Mouse (Mus musculus): Measurements from ENCODE around the gene Cdkal1. TPM values are rescaled to one million over a fixed set of nuclear protein-coding genes. Genes with fewer than 3 reads are reported as not detected.

The Cdkal1 gene
- polyA plus RNA-seq (2015; fragmentation: Nextera tagmentation; extraction: Ambion mirVana) = 28.8 and 29.6 TPM in 2 replicates

DNA sequence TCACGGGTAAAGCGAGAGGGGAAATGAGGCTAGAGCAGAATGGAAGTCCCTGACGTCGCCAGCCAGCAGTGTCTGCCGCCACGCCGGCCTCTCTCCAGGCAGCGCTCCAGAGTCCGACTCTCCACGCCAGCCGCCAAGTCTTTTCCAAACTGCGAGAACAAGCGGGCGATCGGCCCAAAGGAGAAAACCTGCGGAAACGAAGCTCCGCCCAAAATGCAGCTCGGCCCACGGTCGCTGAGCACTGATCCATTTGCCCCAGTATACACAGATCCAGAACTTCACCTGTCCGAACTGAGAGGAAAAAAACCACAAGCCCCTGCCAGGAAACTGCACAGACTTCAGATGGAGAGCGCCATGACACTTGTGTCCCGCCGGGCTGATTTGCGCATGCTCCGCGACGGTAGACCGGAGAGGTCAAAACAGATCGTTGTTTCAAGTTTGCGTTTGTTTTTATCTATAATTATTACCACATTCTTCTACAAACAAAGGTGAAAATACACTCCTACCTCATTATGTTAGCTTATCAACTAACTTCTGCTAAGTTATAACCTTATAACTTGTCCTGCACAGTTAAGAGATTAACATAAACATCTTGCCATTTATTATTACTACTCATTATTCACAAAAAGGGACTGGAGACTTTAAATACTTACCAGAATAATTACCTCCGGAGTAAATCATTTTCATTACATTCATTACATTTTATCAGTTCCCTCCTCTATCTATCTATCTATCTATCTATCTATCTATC, at the start of gene Cdkal1:
Gene Cdkal1 (minus strand): TSS at position 394 of the 751 bp plus-strand sequence.
- Histone ChIP-seq H3K9ac (replicated peaks; ENCODE audit: low read depth, low read length) (peak within 1 kb of the TSS; percentile 74), H3K4me1 (replicated peaks; ENCODE audit: control insufficient read depth, insufficient read depth, low read length) (peaks cover 11% of the 10 kb centered on the region), H3K27me3 (replicated peaks; ENCODE audit: control insufficient read depth, insufficient read depth, low read length) (no peaks in the 10 kb centered on the region), H3K4me2 (ENCODE audit: low read length) (peak within 1 kb of the TSS; percentile 76), H3K36me3 (ENCODE audit: control insufficient read depth, insufficient read depth) (no peaks in the 10 kb centered on the region), H3K27ac (ENCODE audit: low read length) (peak within 1 kb of the TSS; percentile 51), H3K4me3 (replicated peaks; ENCODE audit: low read length) (peak within 1 kb of the TSS; percentile 94), H3K9me3 (ENCODE audit: control insufficient read depth, low read length) (no peaks in the 10 kb centered on the region)
- under 1% methylated on average over 33 of the region's 33 CpGs for WGBS
- ATAC-seq = peak; percentile 94

DNA sequence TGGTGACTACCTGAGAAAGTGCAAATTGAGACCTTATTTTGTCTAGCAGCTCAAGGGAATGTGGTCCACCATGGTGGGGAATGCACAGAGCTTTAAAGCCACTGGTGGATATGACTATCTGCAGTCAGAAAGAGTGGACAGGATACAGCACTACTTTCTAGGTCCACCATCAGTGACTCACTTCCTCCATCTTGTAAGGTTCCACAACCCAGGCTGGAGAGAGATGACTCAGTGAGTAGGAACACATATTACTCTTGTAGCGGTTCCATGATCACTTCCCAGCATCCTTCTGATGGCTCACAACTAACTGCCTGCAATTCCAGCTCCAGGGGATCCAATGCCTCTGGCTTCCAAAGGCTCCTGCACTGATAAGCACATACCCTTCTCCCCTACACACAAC, 47.9 kb upstream of the Cdkal1 start:
- Histone ChIP-seq H3K4me3 (replicated peaks; ENCODE audit: low read length) (no peak overlapping the region), H3K9ac (replicated peaks; ENCODE audit: low read depth, low read length) (no peak overlapping the region), H3K36me3 (ENCODE audit: control insufficient read depth, insufficient read depth) (peaks cover 15% of the 10 kb centered on the region), H3K9me3 (ENCODE audit: control insufficient read depth, low read length) (peaks cover 13% of the 10 kb centered on the region; the same call in 1 of the 2 replicates), H3K27me3 (replicated peaks; ENCODE audit: control insufficient read depth, insufficient read depth, low read length) (no peaks in the 10 kb centered on the region), H3K27ac (ENCODE audit: low read length) (no peak overlapping the region), H3K4me1 (replicated peaks; ENCODE audit: control insufficient read depth, insufficient read depth, low read length) (no peaks in the 10 kb centered on the region), H3K4me2 (ENCODE audit: low read length) (no peak overlapping the region)
- ATAC-seq = no peak
- WGBS = 100% methylated on average over 1 of the region's 1 CpGs

DNA sequence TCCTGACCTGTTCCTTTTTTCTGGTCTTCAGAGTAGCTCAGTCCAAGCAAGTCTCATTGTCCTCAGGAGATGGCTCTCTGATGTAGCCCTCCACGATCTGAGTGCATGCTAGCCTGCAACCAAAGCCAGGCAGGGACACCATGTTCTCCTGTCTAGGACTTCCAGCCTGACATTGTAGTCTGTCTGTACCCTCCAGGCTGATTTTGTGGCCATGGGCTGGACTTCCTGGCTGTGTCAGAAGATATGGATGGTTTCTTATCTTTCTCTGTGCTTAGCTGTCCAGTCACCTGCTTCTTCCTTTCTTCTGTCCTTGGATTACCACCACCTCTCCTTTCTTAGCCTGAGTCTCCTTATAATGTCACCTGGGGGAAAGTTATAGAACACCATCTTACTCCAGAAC, 47.2 kb upstream of the Cdkal1 start:
- no peak for ATAC-seq
- H3K4me1 ChIP-seq (replicated peaks; ENCODE audit: control insufficient read depth, insufficient read depth, low read length) = no peaks in the 10 kb centered on the region
- 100% methylated on average over 1 of the region's 1 CpGs for WGBS

DNA sequence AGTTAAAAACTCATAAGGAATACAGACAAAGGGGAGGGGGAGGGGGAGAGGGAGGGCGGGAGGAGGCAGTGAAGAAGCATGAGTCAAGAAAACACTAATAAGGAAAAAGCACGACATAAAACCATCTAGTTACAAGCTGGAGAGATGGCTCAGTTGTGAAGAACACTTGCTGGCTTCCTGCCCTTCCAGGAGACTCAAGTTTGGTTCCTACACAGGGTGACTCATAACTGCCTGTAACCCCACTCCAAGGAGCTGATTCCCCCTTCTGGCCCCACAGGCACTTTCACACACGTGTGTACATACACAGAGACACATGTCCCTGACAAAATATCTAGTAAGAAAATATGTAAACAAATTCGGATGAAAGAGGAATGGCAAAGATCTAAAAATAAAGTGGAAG, 46.2 kb upstream of the Cdkal1 start:
- no peak overlapping the region for H3K9ac ChIP-seq (replicated peaks; ENCODE audit: low read depth, low read length)
- no peaks in the 10 kb centered on the region for H3K27me3 ChIP-seq (replicated peaks; ENCODE audit: control insufficient read depth, insufficient read depth, low read length)
- H3K4me1 ChIP-seq (replicated peaks; ENCODE audit: control insufficient read depth, insufficient read depth, low read length) = no peaks in the 10 kb centered on the region
- ATAC-seq = no peak
- H3K36me3 ChIP-seq (ENCODE audit: control insufficient read depth, insufficient read depth) = peaks cover 13% of the 10 kb centered on the region
- H3K4me3 ChIP-seq (replicated peaks; ENCODE audit: low read length) = no peak overlapping the region
- no peak overlapping the region for H3K4me2 ChIP-seq (ENCODE audit: low read length)
- H3K27ac ChIP-seq (ENCODE audit: low read length) = no peak overlapping the region
- peaks cover 15% of the 10 kb centered on the region; the same call in 1 of the 2 replicates for H3K9me3 ChIP-seq (ENCODE audit: control insufficient read depth, low read length)
- WGBS = 90% methylated on average over 4 of the region's 4 CpGs

More for the DNA sequence above, 47.2 kb upstream of the Cdkal1 start:
- no peak overlapping the region for H3K27ac ChIP-seq (ENCODE audit: low read length)
- no peak overlapping the region for H3K4me3 ChIP-seq (replicated peaks; ENCODE audit: low read length)
- H3K27me3 ChIP-seq (replicated peaks; ENCODE audit: control insufficient read depth, insufficient read depth, low read length) = no peaks in the 10 kb centered on the region
- no peak overlapping the region for H3K9ac ChIP-seq (replicated peaks; ENCODE audit: low read depth, low read length)
- H3K4me2 ChIP-seq (ENCODE audit: low read length) = no peak overlapping the region
- H3K9me3 ChIP-seq (ENCODE audit: control insufficient read depth, low read length) = peaks cover 15% of the 10 kb centered on the region; the same call in 1 of the 2 replicates
- peaks cover 13% of the 10 kb centered on the region for H3K36me3 ChIP-seq (ENCODE audit: control insufficient read depth, insufficient read depth)

DNA sequence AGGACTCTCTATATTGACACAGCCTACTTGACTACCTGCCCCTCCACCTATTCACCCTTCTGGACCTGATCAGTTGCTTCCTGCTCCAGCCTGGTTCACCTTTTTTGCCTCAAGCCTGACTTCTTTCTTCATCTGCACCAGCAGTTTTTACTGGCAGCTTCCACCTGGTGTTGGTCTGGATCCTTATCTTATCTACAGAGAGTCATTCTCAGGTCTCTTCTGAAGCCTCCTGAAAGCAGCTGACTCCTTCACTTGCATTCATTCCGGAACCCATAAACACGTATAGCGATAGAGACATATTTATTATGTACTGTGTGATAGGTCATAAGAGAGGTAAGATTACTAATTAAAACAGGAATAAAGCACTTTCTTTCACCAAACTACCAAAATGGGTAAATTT, 11.3 kb upstream of the Cdkal1 start:
- Histone ChIP-seq H3K9ac (replicated peaks; ENCODE audit: low read depth, low read length) (no peak overlapping the region), H3K4me1 (replicated peaks; ENCODE audit: control insufficient read depth, insufficient read depth, low read length) (no peaks in the 10 kb centered on the region), H3K9me3 (ENCODE audit: control insufficient read depth, low read length) (no peaks in the 10 kb centered on the region), H3K4me3 (replicated peaks; ENCODE audit: low read length) (no peak overlapping the region), H3K36me3 (ENCODE audit: control insufficient read depth, insufficient read depth) (no peaks in the 10 kb centered on the region), H3K27me3 (replicated peaks; ENCODE audit: control insufficient read depth, insufficient read depth, low read length) (no peaks in the 10 kb centered on the region), H3K4me2 (ENCODE audit: low read length) (no peak overlapping the region), H3K27ac (ENCODE audit: low read length) (no peak overlapping the region)
- 98% methylated on average over 3 of the region's 3 CpGs for WGBS
- no peak for ATAC-seq

DNA sequence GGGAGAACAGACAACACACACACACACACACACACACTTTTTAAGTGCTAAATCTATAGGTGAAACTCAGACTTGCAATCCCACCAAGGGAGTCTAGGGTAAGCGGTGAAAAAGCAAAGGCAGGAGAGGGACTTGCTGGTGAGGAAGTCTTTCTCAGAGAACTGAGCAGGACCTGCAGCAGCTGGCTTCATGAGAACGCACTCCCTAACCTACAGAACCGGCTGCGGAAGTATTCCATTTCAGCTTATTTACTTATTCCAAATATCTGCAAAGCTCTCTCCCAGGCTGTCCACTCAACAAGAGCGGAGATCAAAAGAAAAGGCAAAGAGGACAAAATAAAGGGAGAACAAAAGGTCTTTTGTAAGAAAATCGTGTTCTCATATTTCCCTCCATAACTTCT, 8.9 kb upstream of the Cdkal1 start:
- Histone ChIP-seq H3K4me1 (replicated peaks; ENCODE audit: control insufficient read depth, insufficient read depth, low read length) (no peaks in the 10 kb centered on the region), H3K9ac (replicated peaks; ENCODE audit: low read depth, low read length) (no peak overlapping the region), H3K9me3 (ENCODE audit: control insufficient read depth, low read length) (no peaks in the 10 kb centered on the region), H3K27me3 (replicated peaks; ENCODE audit: control insufficient read depth, insufficient read depth, low read length) (no peaks in the 10 kb centered on the region), H3K4me2 (ENCODE audit: low read length) (no peak overlapping the region), H3K4me3 (replicated peaks; ENCODE audit: low read length) (no peak overlapping the region), H3K27ac (ENCODE audit: low read length) (no peak overlapping the region), H3K36me3 (ENCODE audit: control insufficient read depth, insufficient read depth) (no peaks in the 10 kb centered on the region)
- 48% methylated on average over 6 of the region's 6 CpGs for WGBS
- ATAC-seq = no peak

DNA sequence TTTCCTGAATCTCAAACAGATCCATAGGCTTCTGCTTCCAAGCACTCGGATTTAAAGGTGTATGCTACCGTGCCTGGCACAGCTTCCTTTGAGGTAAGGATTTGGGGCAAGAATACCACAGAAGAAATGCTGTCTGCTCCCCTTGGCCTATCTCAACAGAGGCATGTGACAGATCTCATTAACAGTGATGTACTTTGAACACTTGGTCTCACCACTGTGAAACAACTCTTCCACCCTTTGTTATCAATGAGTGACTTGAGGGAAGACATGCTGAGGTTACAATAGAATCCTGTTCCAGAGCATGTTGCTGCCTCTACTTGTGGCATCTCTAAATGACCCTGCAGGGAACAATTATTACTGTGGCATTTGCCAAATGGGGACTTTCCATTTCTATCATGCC, 4.6 kb upstream of the Cdkal1 start:
- H3K36me3 ChIP-seq (ENCODE audit: control insufficient read depth, insufficient read depth) = no peaks in the 10 kb centered on the region
- H3K27me3 ChIP-seq (replicated peaks; ENCODE audit: control insufficient read depth, insufficient read depth, low read length) = no peaks in the 10 kb centered on the region
- no peaks in the 10 kb centered on the region for H3K9me3 ChIP-seq (ENCODE audit: control insufficient read depth, low read length)
- no peak overlapping the region for H3K4me2 ChIP-seq (ENCODE audit: low read length)
- no peak overlapping the region for H3K9ac ChIP-seq (replicated peaks; ENCODE audit: low read depth, low read length)
- H3K4me3 ChIP-seq (replicated peaks; ENCODE audit: low read length) = no peak overlapping the region
- 65% methylated on average over 2 of the region's 2 CpGs for WGBS
- no peak for ATAC-seq
- no peak overlapping the region for H3K27ac ChIP-seq (ENCODE audit: low read length)
- H3K4me1 ChIP-seq (replicated peaks; ENCODE audit: control insufficient read depth, insufficient read depth, low read length) = no peaks in the 10 kb centered on the region

DNA sequence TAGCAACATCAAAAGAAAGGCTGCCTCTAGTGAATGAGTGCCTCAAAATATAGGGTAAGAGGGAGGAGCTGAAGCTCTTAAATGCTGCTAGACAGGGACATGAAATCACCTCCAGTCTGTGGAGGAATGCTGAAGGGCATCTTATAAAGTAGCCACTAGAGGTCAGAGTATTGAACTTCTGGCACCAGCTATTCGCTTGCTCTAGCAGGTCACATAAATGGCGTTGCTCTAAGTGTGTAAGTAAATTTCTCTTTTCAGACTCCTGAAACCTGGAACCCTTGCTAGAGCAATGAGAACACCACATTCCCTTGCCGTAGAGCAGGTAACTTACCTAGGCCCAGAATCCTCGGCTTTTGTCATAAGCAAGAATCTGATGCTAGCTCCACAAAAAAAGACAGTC, 2.0 kb upstream of the Cdkal1 start:
- Histone ChIP-seq H3K4me1 (replicated peaks; ENCODE audit: control insufficient read depth, insufficient read depth, low read length) (peaks cover 11% of the 10 kb centered on the region), H3K27me3 (replicated peaks; ENCODE audit: control insufficient read depth, insufficient read depth, low read length) (no peaks in the 10 kb centered on the region), H3K36me3 (ENCODE audit: control insufficient read depth, insufficient read depth) (no peaks in the 10 kb centered on the region), H3K4me3 (replicated peaks; ENCODE audit: low read length) (no peak overlapping the region), H3K27ac (ENCODE audit: low read length) (no peak overlapping the region), H3K9me3 (ENCODE audit: control insufficient read depth, low read length) (no peaks in the 10 kb centered on the region), H3K9ac (replicated peaks; ENCODE audit: low read depth, low read length) (no peak overlapping the region), H3K4me2 (ENCODE audit: low read length) (no peak overlapping the region)
- WGBS = 16% methylated on average over 4 of the region's 4 CpGs
- peak; percentile 51; the same call in 1 of the 2 replicates for ATAC-seq

DNA sequence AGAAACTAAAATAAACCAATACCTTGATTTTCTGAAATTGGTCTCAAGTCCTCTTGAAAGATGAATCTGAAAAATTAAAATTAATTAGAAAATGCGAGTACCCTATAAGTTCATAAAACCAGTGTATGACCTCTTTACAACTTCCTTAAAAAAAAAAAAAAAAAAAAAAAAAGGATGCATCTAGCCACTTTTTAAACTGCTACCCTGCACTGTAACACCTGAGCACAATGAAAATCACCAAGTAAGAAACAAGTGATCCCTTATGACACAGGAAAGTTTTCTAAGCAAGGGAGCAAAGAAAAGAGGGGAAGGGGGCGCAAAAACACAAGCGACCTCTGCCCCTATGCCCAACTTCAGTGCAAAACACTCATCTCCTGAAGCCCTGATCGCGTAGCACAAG, 598 bp downstream of the Cdkal1 start:
- Histone ChIP-seq H3K9ac (replicated peaks; ENCODE audit: low read depth, low read length) (peak overlapping the region; percentile 74), H3K27ac (ENCODE audit: low read length) (peak overlapping the region; percentile 51), H3K4me3 (replicated peaks; ENCODE audit: low read length) (peak overlapping the region; percentile 94), H3K9me3 (ENCODE audit: control insufficient read depth, low read length) (no peaks in the 10 kb centered on the region), H3K27me3 (replicated peaks; ENCODE audit: control insufficient read depth, insufficient read depth, low read length) (no peaks in the 10 kb centered on the region), H3K4me1 (replicated peaks; ENCODE audit: control insufficient read depth, insufficient read depth, low read length) (peaks cover 11% of the 10 kb centered on the region), H3K4me2 (ENCODE audit: low read length) (peak overlapping the region; percentile 76), H3K36me3 (ENCODE audit: control insufficient read depth, insufficient read depth) (no peaks in the 10 kb centered on the region; the same call in 1 of the 2 replicates)
- peak; percentile 19 for ATAC-seq
- 3% methylated on average over 5 of the region's 5 CpGs for WGBS
